Comparison of ENCODE assay signal across 8 mouse cellular contexts in genomic region chr7:75880650-75881049, GRCm38 (mm10). TPM values are rescaled to one million over a fixed set of nuclear protein-coding genes. Genes with fewer than 3 reads are reported as not detected.
DNase-seq lines count a peak whose midpoint lies in the region; ATAC-seq and TF ChIP-seq lines count a peak whose summit lies in the region.

No protein-coding gene starts in this region.

- no peak for TF ChIP-seq EP300 in heart, postnatal 0 days (IDR thresholded peaks at IDR 0.05; ENCODE audit: low read depth)
- TF ChIP-seq EP300 in liver, embryonic 14.5 days (IDR thresholded peaks at IDR 0.05; ENCODE audit: low read depth): no peak

- peak; percentile 71 to 80 for DNase-seq in CD8-positive naive resting alpha-beta T cell, adult 2 months (ENCODE audit: low read depth in 2 of 2, low spot score in 2 of 2)
- DNase-seq in c-Kit-positive CD71-positive TER-119-negative erythroid progenitor cells, embryonic 14.5 days (ENCODE audit: low read depth): peak; percentile 59
- peak; percentile 74 for DNase-seq in heart, postnatal 0 days (ENCODE audit: low spot score)
- DNase-seq in kidney, postnatal 36 days: peak; percentile 59 to 88
- peak; percentile 46 to 57 (median 47) for DNase-seq in liver, embryonic 14.5 days (ENCODE audit: low read depth in 3 of 3, low spot score in 3 of 3)
- peak; percentile 88 for DNase-seq in neural tube, embryonic 11.5 days (ENCODE audit: low spot score)

- WGBS in forebrain, embryonic 12.5 days: 6% methylated on average over 8 of the region's 8 CpGs
- 1% methylated on average over 8 of the region's 8 CpGs for WGBS in heart, postnatal 0 days
- WGBS in liver, embryonic 14.5 days (ENCODE audit: insufficient replicate concordance): 9% methylated on average over 8 of the region's 8 CpGs
- 11% methylated on average over 8 of the region's 8 CpGs for WGBS in neural tube, embryonic 11.5 days
- under 1% methylated on average over 8 of the region's 8 CpGs for WGBS in stomach, embryonic 16.5 days

- 0 out of 2 replicates have a peak, but pooled peaks cover under 1% of the 10 kb centered on the region for H3K36me3 ChIP-seq in forebrain, embryonic 12.5 days (replicated peaks)
- H3K36me3 ChIP-seq in heart, postnatal 0 days (replicated peaks; ENCODE audit: control insufficient read depth, insufficient read depth, low read length): no peaks in the 10 kb centered on the region
- H3K36me3 ChIP-seq in liver, embryonic 14.5 days (replicated peaks; ENCODE audit: control insufficient read depth, insufficient read depth, low read depth): no peaks in the 10 kb centered on the region
- no peaks in the 10 kb centered on the region for H3K36me3 ChIP-seq in neural tube, embryonic 11.5 days (ENCODE audit: control insufficient read depth, insufficient read depth, low read length)
- H3K36me3 ChIP-seq in stomach, embryonic 16.5 days (ENCODE audit: control insufficient read depth, insufficient read depth, low read length): no peaks in the 10 kb centered on the region

- H3K9me3 ChIP-seq in forebrain, embryonic 12.5 days: no peaks in the 10 kb centered on the region
- H3K9me3 ChIP-seq in heart, postnatal 0 days (replicated peaks; ENCODE audit: control insufficient read depth, low read length): no peaks in the 10 kb centered on the region
- no peaks in the 10 kb centered on the region for H3K9me3 ChIP-seq in liver, embryonic 14.5 days (ENCODE audit: control insufficient read depth, low read length)
- no peaks in the 10 kb centered on the region for H3K9me3 ChIP-seq in neural tube, embryonic 11.5 days (ENCODE audit: control insufficient read depth, low read length)
- no peaks in the 10 kb centered on the region for H3K9me3 ChIP-seq in stomach, embryonic 16.5 days (replicated peaks; ENCODE audit: control insufficient read depth, low read length)

- H3K27ac ChIP-seq in forebrain, embryonic 12.5 days: peak overlapping the region; percentile 36; the same call in 1 of the 2 replicates
- H3K27ac ChIP-seq in heart, postnatal 0 days (ENCODE audit: low read depth): no peak overlapping the region
- H3K27ac ChIP-seq in liver, embryonic 14.5 days: no peak overlapping the region
- H3K27ac ChIP-seq in neural tube, embryonic 11.5 days (ENCODE audit: low read depth, low read length): no peak overlapping the region
- no peak overlapping the region for H3K27ac ChIP-seq in stomach, embryonic 16.5 days (ENCODE audit: low read length)

- H3K9ac ChIP-seq in forebrain, embryonic 12.5 days: no peak overlapping the region
- H3K9ac ChIP-seq in heart, postnatal 0 days (replicated peaks; ENCODE audit: low read depth, low read length): no peak overlapping the region
- no peak overlapping the region for H3K9ac ChIP-seq in liver, embryonic 14.5 days (replicated peaks)
- no peak overlapping the region for H3K9ac ChIP-seq in neural tube, embryonic 11.5 days (ENCODE audit: low read length)
- 0 out of 2 replicates have a peak overlapping the region, but pooled peaks have one; percentile 35 for H3K9ac ChIP-seq in stomach, embryonic 16.5 days (ENCODE audit: low read length)

- peak; percentile 98 for TF ChIP-seq CTCF in heart, postnatal 0 days (IDR thresholded peaks at IDR 0.05; ENCODE audit: low read depth)
- peak; percentile 100 for TF ChIP-seq CTCF in liver, embryonic 14.5 days (IDR thresholded peaks at IDR 0.05; ENCODE audit: low read depth)

- ATAC-seq in forebrain, embryonic 12.5 days (ENCODE audit: low FRiP score): peak; percentile 85
- peak; percentile 89 for ATAC-seq in heart, postnatal 0 days (ENCODE audit: insufficient read depth, low read depth)
- peak; percentile 74; the same call in 1 of the 2 replicates for ATAC-seq in liver, embryonic 14.5 days (ENCODE audit: insufficient read depth)
- ATAC-seq in neural tube, embryonic 11.5 days (ENCODE audit: insufficient read depth, low FRiP score, low TSS enrichment): peak; percentile 81
- peak; percentile 78; the same call in 1 of the 2 replicates for ATAC-seq in stomach, embryonic 16.5 days (ENCODE audit: insufficient read depth, low FRiP score)

- H3K4me2 ChIP-seq in forebrain, embryonic 12.5 days: peak overlapping the region; percentile 30; the same call in 1 of the 2 replicates
- H3K4me2 ChIP-seq in heart, postnatal 0 days (ENCODE audit: low read depth, low read length): no peak overlapping the region
- no peak overlapping the region for H3K4me2 ChIP-seq in liver, embryonic 14.5 days (ENCODE audit: low read depth)
- H3K4me2 ChIP-seq in neural tube, embryonic 11.5 days (ENCODE audit: low read depth): no peak overlapping the region
- H3K4me2 ChIP-seq in stomach, embryonic 16.5 days (ENCODE audit: low read depth, low read length): 0 out of 2 replicates have a peak overlapping the region, but pooled peaks have one; percentile 6

- peaks cover 5% of the 10 kb centered on the region; the same call in 1 of the 2 replicates for H3K4me1 ChIP-seq in forebrain, embryonic 12.5 days
- no peaks in the 10 kb centered on the region for H3K4me1 ChIP-seq in heart, postnatal 0 days (ENCODE audit: control insufficient read depth, insufficient read depth)
- H3K4me1 ChIP-seq in liver, embryonic 14.5 days (replicated peaks; ENCODE audit: control insufficient read depth in 2 of 2, insufficient read depth in 2 of 2, low read length in 1 of 2): 0 out of 4 replicates have a peak, but pooled peaks cover 0 to 2% of the 10 kb centered on the region in 2 experiments
- H3K4me1 ChIP-seq in neural tube, embryonic 11.5 days (ENCODE audit: control insufficient read depth, insufficient read depth, low read length): no peaks in the 10 kb centered on the region
- no peaks in the 10 kb centered on the region for H3K4me1 ChIP-seq in stomach, embryonic 16.5 days (ENCODE audit: control insufficient read depth, insufficient read depth, low read length)

- H3K4me3 ChIP-seq in forebrain, embryonic 12.5 days (replicated peaks): no peak overlapping the region
- no peak overlapping the region for H3K4me3 ChIP-seq in heart, postnatal 0 days (ENCODE audit: low read depth, low read length)
- H3K4me3 ChIP-seq in liver, embryonic 14.5 days (ENCODE audit: insufficient read depth in 1 of 2, low read depth in 2 of 2, low read length in 2 of 2): no peak overlapping the region
- H3K4me3 ChIP-seq in neural tube, embryonic 11.5 days (ENCODE audit: low read depth, low read length): no peak overlapping the region
- H3K4me3 ChIP-seq in stomach, embryonic 16.5 days (replicated peaks; ENCODE audit: low read length): no peak overlapping the region

- H3K27me3 ChIP-seq in forebrain, embryonic 12.5 days: no peaks in the 10 kb centered on the region
- no peaks in the 10 kb centered on the region for H3K27me3 ChIP-seq in heart, postnatal 0 days (ENCODE audit: control insufficient read depth, insufficient read depth, low read length)
- no peaks in the 10 kb centered on the region for H3K27me3 ChIP-seq in liver, embryonic 14.5 days (ENCODE audit: control insufficient read depth, insufficient read depth, low read length)
- no peaks in the 10 kb centered on the region for H3K27me3 ChIP-seq in neural tube, embryonic 11.5 days (ENCODE audit: control insufficient read depth, insufficient read depth, low read length)
- H3K27me3 ChIP-seq in stomach, embryonic 16.5 days (ENCODE audit: control insufficient read depth, insufficient read depth, low read length): no peaks in the 10 kb centered on the region

RNA-seq across cellular contexts. Expression of gene Klhl25, which starts 32.5 kb away (rescaled TPM):
- 24.8 and 25.6 TPM in 2 replicates for polyA plus RNA-seq in forebrain, embryonic 12.5 days (2016; fragmentation: Nextera tagmentation; extraction: Ambion mirVana)
- total RNA-seq in heart, postnatal 0 days (2014; rRNA removed; ENCODE audit: low replicate concordance): 15.0 and 20.7 TPM in 2 replicates
- 4.9 and 5.7 TPM in 2 replicates for polyA plus RNA-seq in heart, postnatal 0 days (2015; fragmentation: Nextera tagmentation; extraction: Ambion mirVana)
- polyA plus RNA-seq in liver, embryonic 14.5 days (2012; rRNA removed): 7.6 and 7.9 TPM in 2 replicates
- 8.9 and 9.5 TPM in 2 replicates for polyA plus RNA-seq in liver, embryonic 14.5 days (2014; fragmentation: Nextera tagmentation; extraction: Ambion mirVana)
- 22.1 and 22.3 TPM in 2 replicates for polyA plus RNA-seq in neural tube, embryonic 11.5 days (2014; fragmentation: Nextera tagmentation; extraction: Ambion mirVana)
- polyA plus RNA-seq in stomach, embryonic 16.5 days (2015; fragmentation: Nextera tagmentation; extraction: Ambion mirVana): 13.3 and 14.7 TPM in 2 replicates

Comparison
In these comparisons a context has a peak if more than half of its experiments do, and no peak if none do; other contexts are left out.
1. H3K4me2 ChIP-seq: peak in forebrain, embryonic 12.5 days (single experiment) and stomach, embryonic 16.5 days (single experiment); none in heart, postnatal 0 days (single experiment), liver, embryonic 14.5 days (single experiment) and neural tube, embryonic 11.5 days (single experiment).
2. Peak in every context shown above with its lines, with median percentiles within 50 percentile points of each other: DNase-seq and ATAC-seq.